Mouse (Mus musculus): Measurements from ENCODE around the gene Hsd17b13. TPM values are rescaled to one million over a fixed set of nuclear protein-coding genes. Genes with fewer than 3 reads are reported as not detected.
A peak's percentile ranks its signal among the peaks of the same experiment; 100 is the strongest.
"Not testable (repeated sequence)": the region's sequence is repeated elsewhere in the genome, so short reads cannot be mapped to it uniquely, and the experiment has no call there.

The Hsd17b13 gene
- total and polyA plus RNA-seq, 2 experiments = 179 to 252 TPM

DNA sequence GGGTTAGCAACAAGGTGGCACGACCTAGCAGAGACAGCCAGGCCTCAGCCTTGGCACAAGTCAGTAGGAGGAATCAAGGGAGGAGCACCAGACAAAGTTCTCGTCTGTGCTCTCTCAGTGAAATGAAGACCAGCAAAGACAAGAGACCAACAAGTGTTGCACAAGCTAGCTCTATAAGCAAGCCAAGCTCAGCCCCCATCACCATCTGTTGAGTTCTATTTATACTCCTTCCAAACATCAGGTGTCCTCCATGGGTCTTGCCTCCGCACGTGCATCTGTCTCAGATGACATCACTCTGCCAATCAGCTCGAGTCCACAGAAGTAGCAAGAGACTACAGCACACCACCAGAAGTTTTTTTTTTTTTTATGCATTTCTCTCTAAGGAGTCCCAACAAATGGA, 22.6 kb downstream of the Hsd17b13 start:
- Histone ChIP-seq H3K4me1 (ENCODE audit: control insufficient read depth, insufficient read depth, low read length) (no peaks in the 10 kb centered on the region), H3K27me3 (ENCODE audit: control insufficient read depth, insufficient read depth, low read length) (no peaks in the 10 kb centered on the region)

DNA sequence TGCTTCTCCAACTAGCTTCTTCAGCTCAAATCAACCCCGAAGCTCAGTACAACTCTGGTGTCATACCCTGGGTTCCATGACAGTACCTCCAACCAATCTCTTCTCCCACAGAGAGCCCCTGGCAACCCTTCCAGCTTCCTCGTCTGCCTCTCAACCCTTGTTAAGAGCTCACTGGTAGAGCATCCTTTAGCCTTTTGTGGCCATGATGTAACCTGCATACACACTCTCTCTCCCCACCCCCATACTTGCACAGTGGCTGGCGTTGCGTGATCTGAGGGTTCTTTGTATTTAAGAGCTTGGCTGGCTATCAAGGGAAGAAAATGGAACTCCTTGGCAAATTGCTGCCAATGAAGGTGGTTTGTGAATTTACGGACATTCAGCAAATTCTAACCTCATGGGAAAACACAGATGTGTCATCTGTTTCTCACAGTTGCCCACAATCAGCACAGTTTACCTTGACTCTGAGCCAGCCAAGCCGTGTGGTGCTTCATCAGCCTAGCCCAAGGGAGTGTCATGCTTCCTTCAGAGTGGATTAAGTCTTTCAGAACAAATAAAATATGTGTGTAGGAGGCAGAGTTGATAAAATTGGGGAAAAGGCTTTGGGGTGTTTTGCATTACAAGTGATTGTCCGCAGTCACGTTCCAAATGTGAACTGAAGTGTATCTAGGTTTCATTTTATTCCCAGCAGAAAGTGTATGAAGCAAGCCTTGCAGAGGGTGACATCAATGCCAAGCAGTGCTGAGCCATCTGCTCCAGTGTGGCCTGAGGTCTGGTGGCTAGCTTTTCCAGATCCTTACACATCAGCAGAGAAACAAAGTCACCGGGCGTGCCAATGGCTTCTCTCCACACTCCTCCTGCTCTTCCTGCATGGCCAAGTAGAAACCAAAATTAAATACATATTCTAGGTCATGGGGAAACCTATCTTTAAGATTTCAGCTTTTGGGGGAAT, 23.8 kb downstream of the Hsd17b13 start:
- Histone ChIP-seq H3K9ac (ENCODE audit: low read depth, low read length) (no peak overlapping the region), H3K4me1 (ENCODE audit: control insufficient read depth, insufficient read depth, low read length) (no peaks in the 10 kb centered on the region), H3K36me3 (ENCODE audit: control insufficient read depth, insufficient read depth, low read length) (no peaks in the 10 kb centered on the region), H3K4me3 (ENCODE audit: insufficient read depth, low read depth, low read length) (no peak overlapping the region), H3K27ac (replicated peaks; ENCODE audit: insufficient read depth, low read depth, low read length) (no peak overlapping the region), H3K79me2 (ENCODE audit: control insufficient read depth, insufficient read depth, low read length) (no peaks in the 10 kb centered on the region), H3K27me3 (ENCODE audit: control insufficient read depth, insufficient read depth, low read length) (no peaks in the 10 kb centered on the region)
- no peak for DNase-seq (ENCODE audit: extremely low read depth, low read depth, low spot score)
- TF ChIP-seq CTCF (IDR thresholded peaks at IDR 0.05; ENCODE audit: low read depth, low read length) (no peak), POLR2A (IDR thresholded peaks at IDR 0.05; ENCODE audit: extremely low read depth, insufficient read depth, low read length) (no peak)
- 82% methylated on average over 10 of the region's 10 CpGs for WGBS

More for the DNA sequence above, 22.6 kb downstream of the Hsd17b13 start:
- Histone ChIP-seq H3K36me3 (ENCODE audit: control insufficient read depth, insufficient read depth, low read length) (no peaks in the 10 kb centered on the region), H3K27ac (replicated peaks; ENCODE audit: insufficient read depth, low read depth, low read length) (no peak overlapping the region), H3K9ac (ENCODE audit: low read depth, low read length) (no peak overlapping the region), H3K79me2 (ENCODE audit: control insufficient read depth, insufficient read depth, low read length) (no peaks in the 10 kb centered on the region), H3K4me3 (ENCODE audit: insufficient read depth, low read depth, low read length) (no peak overlapping the region)
- 86% methylated on average over 5 of the region's 5 CpGs for WGBS
- no peak for DNase-seq (ENCODE audit: extremely low read depth, low read depth, low spot score)
- no peak for TF ChIP-seq CTCF (IDR thresholded peaks at IDR 0.05; ENCODE audit: low read depth, low read length)
- no peak for TF ChIP-seq POLR2A (IDR thresholded peaks at IDR 0.05; ENCODE audit: extremely low read depth, insufficient read depth, low read length)

GRCm38 (mm10) chr5:103950138-103950537, 27.1 kb downstream of the Hsd17b13 start:
- not testable (repeated sequence) for H3K36me3 ChIP-seq (ENCODE audit: control insufficient read depth, insufficient read depth, low read length); DNase-seq (ENCODE audit: extremely low read depth, low read depth, low spot score); H3K79me2 ChIP-seq (ENCODE audit: control insufficient read depth, insufficient read depth, low read length); H3K4me1 ChIP-seq (ENCODE audit: control insufficient read depth, insufficient read depth, low read length); H3K4me3 ChIP-seq (ENCODE audit: insufficient read depth, low read depth, low read length); H3K9ac ChIP-seq (ENCODE audit: low read depth, low read length); H3K27me3 ChIP-seq (ENCODE audit: control insufficient read depth, insufficient read depth, low read length); H3K27ac ChIP-seq (replicated peaks; ENCODE audit: insufficient read depth, low read depth, low read length)
- 82% methylated on average over 15 of the region's 15 CpGs for WGBS

GRCm38 (mm10) chr5:103943183-103943582, 34.0 kb downstream of the Hsd17b13 start:
- Histone ChIP-seq H3K4me1 (ENCODE audit: control insufficient read depth, insufficient read depth, low read length) (no peaks in the 10 kb centered on the region), H3K9ac (ENCODE audit: low read depth, low read length) (no peak overlapping the region), H3K36me3 (ENCODE audit: control insufficient read depth, insufficient read depth, low read length) (no peaks in the 10 kb centered on the region), H3K4me3 (ENCODE audit: insufficient read depth, low read depth, low read length) (no peak overlapping the region), H3K79me2 (ENCODE audit: control insufficient read depth, insufficient read depth, low read length) (no peaks in the 10 kb centered on the region), H3K27me3 (ENCODE audit: control insufficient read depth, insufficient read depth, low read length) (no peaks in the 10 kb centered on the region), H3K27ac (replicated peaks; ENCODE audit: insufficient read depth, low read depth, low read length) (no peak overlapping the region)
- WGBS = 64% methylated on average over 6 of the region's 6 CpGs
- peak; percentile 46 for DNase-seq (ENCODE audit: extremely low read depth, low read depth, low spot score)
- TF ChIP-seq POLR2A (IDR thresholded peaks at IDR 0.05; ENCODE audit: extremely low read depth, insufficient read depth, low read length) = no peak
- TF ChIP-seq CTCF (IDR thresholded peaks at IDR 0.05; ENCODE audit: low read depth, low read length) = no peak

DNA sequence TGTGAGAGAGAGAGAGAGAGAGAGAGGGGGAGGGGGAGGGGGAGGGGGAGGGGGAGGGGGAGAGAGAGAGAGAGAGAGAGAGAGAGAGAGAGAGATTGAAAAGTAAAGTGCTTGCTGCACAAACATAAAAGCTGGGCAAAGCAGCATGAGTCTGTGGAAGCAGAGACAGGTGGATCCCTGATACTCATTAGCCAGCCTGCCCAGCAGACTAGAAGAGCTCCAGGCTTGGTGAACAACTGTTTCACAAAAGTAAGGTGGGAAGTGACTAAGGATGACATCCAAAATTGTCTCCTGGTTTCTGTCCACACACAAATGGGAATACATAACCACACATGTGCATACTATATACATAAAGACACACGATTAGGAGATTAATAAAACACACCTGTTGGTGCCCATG, 37.4 kb downstream of the Hsd17b13 start:
- Histone ChIP-seq H3K4me3 (ENCODE audit: insufficient read depth, low read depth, low read length) (no peak overlapping the region), H3K27me3 (ENCODE audit: control insufficient read depth, insufficient read depth, low read length) (no peaks in the 10 kb centered on the region), H3K79me2 (ENCODE audit: control insufficient read depth, insufficient read depth, low read length) (no peaks in the 10 kb centered on the region), H3K36me3 (ENCODE audit: control insufficient read depth, insufficient read depth, low read length) (no peaks in the 10 kb centered on the region), H3K9ac (ENCODE audit: low read depth, low read length) (no peak overlapping the region), H3K27ac (replicated peaks; ENCODE audit: insufficient read depth, low read depth, low read length) (no peak overlapping the region), H3K4me1 (ENCODE audit: control insufficient read depth, insufficient read depth, low read length) (no peaks in the 10 kb centered on the region)
- no peak for DNase-seq (ENCODE audit: extremely low read depth, low read depth, low spot score)
- WGBS = 90% methylated on average over 1 of the region's 1 CpGs
- no peak for TF ChIP-seq CTCF (IDR thresholded peaks at IDR 0.05; ENCODE audit: low read depth, low read length)
- TF ChIP-seq POLR2A (IDR thresholded peaks at IDR 0.05; ENCODE audit: extremely low read depth, insufficient read depth, low read length) = no peak

- Histone ChIP-seq H3K4me3 (ENCODE audit: insufficient read depth, low read depth, low read length) (no peak overlapping the region), H3K4me1 (ENCODE audit: control insufficient read depth, insufficient read depth, low read length) (no peaks in the 10 kb centered on the region), H3K79me2 (ENCODE audit: control insufficient read depth, insufficient read depth, low read length) (no peaks in the 10 kb centered on the region), H3K9ac (ENCODE audit: low read depth, low read length) (no peak overlapping the region), H3K27ac (replicated peaks; ENCODE audit: insufficient read depth, low read depth, low read length) (no peak overlapping the region), H3K36me3 (ENCODE audit: control insufficient read depth, insufficient read depth, low read length) (no peaks in the 10 kb centered on the region), H3K27me3 (ENCODE audit: control insufficient read depth, insufficient read depth, low read length) (no peaks in the 10 kb centered on the region)
- TF ChIP-seq POLR2A (IDR thresholded peaks at IDR 0.05; ENCODE audit: extremely low read depth, insufficient read depth, low read length) (no peak), CTCF (IDR thresholded peaks at IDR 0.05; ENCODE audit: low read depth, low read length) (no peak)
- DNase-seq (ENCODE audit: extremely low read depth, low read depth, low spot score) = no peak
- 73% methylated on average over 7 of the region's 7 CpGs for WGBS
Measured at GRCm38 (mm10) chr5:103939350-103939652, 37.9 kb downstream of the Hsd17b13 start.

Measured in liver, adult 2 months (tissue).